Mouse (Mus musculus): Measurements from ENCODE around the gene Uncx.

Uncx gene

GRCm38 (mm10) chr5:139542556-139542955, 738 bp upstream of the Uncx start:
- no peak for DNase-seq (ENCODE audit: low spot score)

- DNase-seq (ENCODE audit: low spot score): peak; percentile 80
Observed at GRCm38 (mm10) chr5:139543650-139544270, 466 bp downstream of the Uncx start.

- DNase-seq (ENCODE audit: low spot score): peak; percentile 32
Observed at GRCm38 (mm10) chr5:139544271-139545135, 1.2 kb downstream of the Uncx start.

- DNase-seq (ENCODE audit: low spot score): no peak
Observed at GRCm38 (mm10) chr5:139545221-139545620, 1.9 kb downstream of the Uncx start.

- DNase-seq (ENCODE audit: low spot score): no peak
Observed at GRCm38 (mm10) chr5:139545673-139546335, 2.5 kb downstream of the Uncx start.

- DNase-seq (ENCODE audit: low spot score): peak; percentile 60
Observed at GRCm38 (mm10) chr5:139546336-139546770, 3.1 kb downstream of the Uncx start.

GRCm38 (mm10) chr5:139546771-139547420, 3.6 kb downstream of the Uncx start:
- DNase-seq (ENCODE audit: low spot score): peak; percentile 48

- peak; percentile 44 for DNase-seq (ENCODE audit: low spot score)
Observed at GRCm38 (mm10) chr5:139547421-139547931, 4.2 kb downstream of the Uncx start.

- no peak for DNase-seq (ENCODE audit: low spot score)
Observed at GRCm38 (mm10) chr5:139553446-139554273, 10.4 kb downstream of the Uncx start.

- peak; percentile 51 for DNase-seq (ENCODE audit: low spot score)
Observed at GRCm38 (mm10) chr5:139554478-139555335, 11.4 kb downstream of the Uncx start.

GRCm38 (mm10) chr5:139555476-139556115, 12.3 kb downstream of the Uncx start:
- peak; percentile 43 for DNase-seq (ENCODE audit: low spot score)

- no peak for DNase-seq (ENCODE audit: low spot score)
Observed at GRCm38 (mm10) chr5:139556116-139556678, 12.9 kb downstream of the Uncx start.

GRCm38 (mm10) chr5:139557079-139557478, 13.8 kb downstream of the Uncx start:
- peak; percentile 4 for DNase-seq (ENCODE audit: low spot score)

- peak; percentile 65 for DNase-seq (ENCODE audit: low spot score)
Observed at GRCm38 (mm10) chr5:139557531-139558467, 14.5 kb downstream of the Uncx start.

- peak; percentile 81 for DNase-seq (ENCODE audit: low spot score)
Observed at GRCm38 (mm10) chr5:139558468-139558804, 15.1 kb downstream of the Uncx start.

- peak; percentile 61 for DNase-seq (ENCODE audit: low spot score)
Observed at GRCm38 (mm10) chr5:139558917-139559660, 15.8 kb downstream of the Uncx start.

GRCm38 (mm10) chr5:139559782-139560181, 16.5 kb downstream of the Uncx start:
- DNase-seq (ENCODE audit: low spot score): no peak

Measured in embryo, embryonic 10 days (tissue).